Mouse (Mus musculus) bone marrow, adult 2 months (tissue): ENCODE data around the gene Prtg.

Experiments used
- CTCF ChIP-seq: fragments of 200-500 bp; IDR thresholded peaks from 2 replicates; pipeline ENCODE4 v1.5.1; 2011; ENCODE audit warnings: low read length, control low read depth; ENCODE audit not compliant: control insufficient read depth, insufficient read depth
- POLR2A ChIP-seq: fragments of 200-500 bp; IDR thresholded peaks from 2 replicates; pipeline ENCODE4 v1.6.1; 2011; ENCODE audit warnings: low read depth, mild to moderate bottlenecking, control low read depth, low read length, borderline replicate concordance; ENCODE audit not compliant: control insufficient read depth

GRCm38 (mm10) chr9:72808586-72808985, 1.9 kb downstream of the Prtg start:
- TF ChIP-seq CTCF (no peak), POLR2A (no peak)
